Comparison of ENCODE assay signal across 20 mouse cellular contexts in genomic region chr5:107129304-107129703, GRCm38 (mm10).
DNase-seq lines count a peak whose midpoint lies in the region; ATAC-seq lines count a peak whose summit lies in the region.
"Had no signal": no experiment of that assay in that cellular context is flagged by ENCODE, and none has a peak within 500 bp of the region (broad histone marks: within the 10 kb centered on the region; RNA-seq: fewer than 3 reads in every experiment).

No protein-coding gene starts in this region.

- H3K4me3 ChIP-seq in heart, embryonic 11.5 days (ENCODE audit: low read depth, low read length) = no peak overlapping the region
- no peak overlapping the region for H3K4me3 ChIP-seq in hindbrain, embryonic 16.5 days (ENCODE audit: low read length)
- H3K4me3 ChIP-seq in hindbrain, embryonic 12.5 days = no peak overlapping the region
- H3K4me3 ChIP-seq: forebrain, embryonic 12.5 days; midbrain, embryonic 12.5 days had no signal

- DNase-seq in embryo, embryonic 10 days (ENCODE audit: low spot score) = peak; percentile 39
- DNase-seq in embryo, embryonic 9.5 days (ENCODE audit: extremely low spot score) = no peak
- DNase-seq in heart, postnatal 25 days (ENCODE audit: low spot score) = no peak
- DNase-seq in heart, postnatal 4 days = peak; percentile 24
- DNase-seq in B cell, adult 2 months = no peak
- DNase-seq: adrenal gland, postnatal 10 days; cerebellum, adult 2 months; cerebellum, postnatal 25 days; embryo, embryonic 11 days; kidney, adult 18-20 months; kidney, postnatal 4 days; lung, embryonic 14.5 days; right cerebral cortex, postnatal 25 days; spleen, adult 18-20 months had no signal

- H3K9ac ChIP-seq in heart, embryonic 11.5 days (ENCODE audit: low read depth, low read length) = no peak overlapping the region
- no peak overlapping the region for H3K9ac ChIP-seq in hindbrain, embryonic 16.5 days (ENCODE audit: low read depth, low read length)
- H3K9ac ChIP-seq in hindbrain, embryonic 12.5 days = no peak overlapping the region
- H3K9ac ChIP-seq: forebrain, embryonic 12.5 days; liver, embryonic 14.5 days; lung, embryonic 14.5 days; midbrain, embryonic 12.5 days had no signal

- 18% methylated on average over 5 of the region's 5 CpGs for WGBS in heart, embryonic 11.5 days (ENCODE audit: insufficient replicate concordance)
- 47% methylated on average over 5 of the region's 5 CpGs for WGBS in hindbrain, embryonic 16.5 days
- 40% methylated on average over 5 of the region's 5 CpGs for WGBS in hindbrain, embryonic 12.5 days

- intact Hi-C loops in heart, postnatal 25 days (cut with DNase I) = loop anchor here (5.0 kb wide), 1 partner anchor 158 kb away; the partner anchor contains the start of gene Tgfbr3

- H3K27ac ChIP-seq in heart, embryonic 11.5 days (ENCODE audit: low read depth, low read length) = peak overlapping the region; percentile 73
- H3K27ac ChIP-seq in hindbrain, embryonic 16.5 days (ENCODE audit: low read depth, low read length) = no peak overlapping the region
- H3K27ac ChIP-seq in hindbrain, embryonic 12.5 days = no peak overlapping the region
- H3K27ac ChIP-seq: forebrain, embryonic 12.5 days; liver, embryonic 14.5 days; midbrain, embryonic 12.5 days had no signal

- H3K9me3 ChIP-seq in heart, embryonic 11.5 days (replicated peaks; ENCODE audit: control insufficient read depth, low read length) = no peaks in the 10 kb centered on the region
- H3K9me3 ChIP-seq in hindbrain, embryonic 16.5 days (ENCODE audit: control insufficient read depth, low read length) = no peaks in the 10 kb centered on the region
- no peaks in the 10 kb centered on the region for H3K9me3 ChIP-seq in hindbrain, embryonic 12.5 days (replicated peaks)
- H3K9me3 ChIP-seq: forebrain, embryonic 12.5 days; midbrain, embryonic 12.5 days had no signal

- no peak overlapping the region; the same call in 1 of the 2 replicates for H3K4me2 ChIP-seq in heart, embryonic 11.5 days
- H3K4me2 ChIP-seq in hindbrain, embryonic 16.5 days (ENCODE audit: low read length) = no peak overlapping the region
- no peak overlapping the region for H3K4me2 ChIP-seq in hindbrain, embryonic 12.5 days (replicated peaks)
- H3K4me2 ChIP-seq: forebrain, embryonic 12.5 days; lung, embryonic 14.5 days; midbrain, embryonic 12.5 days had no signal

- H3K4me1 ChIP-seq in heart, embryonic 11.5 days (ENCODE audit: control insufficient read depth, insufficient read depth, low read length) = peaks cover 39% of the 10 kb centered on the region
- no peaks in the 10 kb centered on the region for H3K4me1 ChIP-seq in hindbrain, embryonic 16.5 days (ENCODE audit: control insufficient read depth, insufficient read depth, low read depth, low read length)
- H3K4me1 ChIP-seq in hindbrain, embryonic 12.5 days = peaks cover 15% of the 10 kb centered on the region; the same call in 1 of the 2 replicates

- peak; percentile 71 for ATAC-seq in heart, embryonic 11.5 days (replicated peaks; ENCODE audit: insufficient number of reproducible peaks, low FRiP score, low TSS enrichment)
- ATAC-seq in hindbrain, embryonic 16.5 days = peak; percentile 56; the same call in 1 of the 2 replicates
- no peak for ATAC-seq in hindbrain, embryonic 12.5 days (ENCODE audit: low FRiP score)

- H3K27me3 ChIP-seq in heart, embryonic 11.5 days (ENCODE audit: control insufficient read depth, insufficient read depth, low read length) = no peaks in the 10 kb centered on the region
- no peaks in the 10 kb centered on the region for H3K27me3 ChIP-seq in hindbrain, embryonic 16.5 days (replicated peaks; ENCODE audit: control insufficient read depth, insufficient read depth, low read length)
- no peaks in the 10 kb centered on the region for H3K27me3 ChIP-seq in hindbrain, embryonic 12.5 days
- H3K27me3 ChIP-seq: midbrain, embryonic 12.5 days had no signal

- H3K36me3 ChIP-seq in heart, embryonic 11.5 days (ENCODE audit: control insufficient read depth, insufficient read depth, low read length) = peaks cover 4% of the 10 kb centered on the region; the same call in 1 of the 2 replicates
- H3K36me3 ChIP-seq in hindbrain, embryonic 16.5 days (ENCODE audit: control insufficient read depth, insufficient read depth, low read length) = peaks cover 2% of the 10 kb centered on the region; the same call in 1 of the 2 replicates
- H3K36me3 ChIP-seq in hindbrain, embryonic 12.5 days = no peaks in the 10 kb centered on the region
- H3K36me3 ChIP-seq: forebrain, embryonic 12.5 days; midbrain, embryonic 12.5 days had no signal

Comparison
In these comparisons a context has a peak if more than half of its experiments do, and no peak if none do; other contexts are left out.
1. DNase-seq: peak in embryo, embryonic 10 days (single experiment) and heart, postnatal 4 days (single experiment); none in embryo, embryonic 9.5 days (single experiment), heart, postnatal 25 days (single experiment) and B cell, adult 2 months (0 of 2).